Mouse (Mus musculus) spleen, postnatal 4 days (tissue): ENCODE results near the gene Znrf2.
A peak's percentile ranks its signal among the peaks of the same experiment; 100 is the strongest.
"Not testable (repeated sequence)": the region's sequence is repeated elsewhere in the genome, so short reads cannot be mapped to it uniquely, and the experiment has no call there.

Experiments
- DNase-seq, 2 experiments: peaks; one replicate each; pipeline ENCODE4 v3.0.0; 2022; ENCODE audit warnings: low spot score in 2 of 2

The Znrf2 gene

DNA sequence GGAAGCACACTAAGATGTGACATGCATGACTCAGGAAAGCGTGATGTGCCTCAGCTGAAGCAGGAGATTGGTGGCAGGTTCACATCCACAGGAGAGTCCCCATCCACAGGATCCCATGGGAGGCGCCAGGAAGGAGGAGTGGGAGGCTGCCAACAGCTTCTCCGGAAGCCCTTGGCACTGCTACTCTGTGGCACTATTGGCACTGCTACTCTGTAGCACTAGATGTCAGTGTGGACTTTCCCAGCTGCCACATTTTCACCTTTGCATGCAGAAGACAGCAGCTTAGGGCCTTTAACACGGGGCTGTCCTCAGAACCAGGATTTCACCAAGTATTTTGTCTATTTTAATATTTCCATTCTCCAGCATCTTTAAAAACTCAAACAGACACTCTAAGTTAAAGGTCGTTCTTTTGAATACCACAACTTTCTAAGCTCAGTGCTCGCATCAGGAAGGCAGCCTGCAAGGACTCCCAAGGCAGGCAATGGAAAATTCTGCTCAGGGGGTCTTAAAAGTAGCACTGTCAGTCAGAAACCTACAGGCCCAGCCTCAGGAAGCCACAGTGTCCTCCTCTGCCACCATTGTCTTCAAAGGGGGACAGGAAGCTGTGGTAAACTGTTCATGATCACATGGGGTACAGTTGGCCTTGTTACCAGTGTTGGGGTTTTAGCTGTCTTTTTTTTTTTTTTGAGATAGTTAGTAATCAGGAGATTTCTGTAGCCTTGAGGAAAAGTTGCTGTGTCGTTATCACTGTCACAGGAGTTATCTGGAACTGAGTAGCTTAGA is 7.0 kb upstream of the Znrf2 start:
- no peak for DNase-seq

DNA sequence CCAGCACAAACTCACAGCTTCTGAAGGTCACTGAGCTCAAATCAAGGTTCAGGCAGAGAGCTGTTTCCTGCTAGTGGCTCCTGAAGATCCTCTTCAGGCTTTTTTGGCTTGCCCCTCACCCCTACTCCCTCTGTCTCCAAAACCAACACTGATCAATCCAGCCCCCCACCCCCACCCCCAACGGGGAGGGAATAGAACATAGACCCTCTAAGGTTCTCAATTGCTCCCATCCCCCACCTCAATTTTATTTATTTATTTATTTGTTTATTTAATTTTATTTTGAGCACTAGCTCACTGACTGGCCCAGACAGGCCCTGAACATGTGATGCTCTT is 6.4 kb upstream of the Znrf2 start:
- no peak for DNase-seq

DNA sequence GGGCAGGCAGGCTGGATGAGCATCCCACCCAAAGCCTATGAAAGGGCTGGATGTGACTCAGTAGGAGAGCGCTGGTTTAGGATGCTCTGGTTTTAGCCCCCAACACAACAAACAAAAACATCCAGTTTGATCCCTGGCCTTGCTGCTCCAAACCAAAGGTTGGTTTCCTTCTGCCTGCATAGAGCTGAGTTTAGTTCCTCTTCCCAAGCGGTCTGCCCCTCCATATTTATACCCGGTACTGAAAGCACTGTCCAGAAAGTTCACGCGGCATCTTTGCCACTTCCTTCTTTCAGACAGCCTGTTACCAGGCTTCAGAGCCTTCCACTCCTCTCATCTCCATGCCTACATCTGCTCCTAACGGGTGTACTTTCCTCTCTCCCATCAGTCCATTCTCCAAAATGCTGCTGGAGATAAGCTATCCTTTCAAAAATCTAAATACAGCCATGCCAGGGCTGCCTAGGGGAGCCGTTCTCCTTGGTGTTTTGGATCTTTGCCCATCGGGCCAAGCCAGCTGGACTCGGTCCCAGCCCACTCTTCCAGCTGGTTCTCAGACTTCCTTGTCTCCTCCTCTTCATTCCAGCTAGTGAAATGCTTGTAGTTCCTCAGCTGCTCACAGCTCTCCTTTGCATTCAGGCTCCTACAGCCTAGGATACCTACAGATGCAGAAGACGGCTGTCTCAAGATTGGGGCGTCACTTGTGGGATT is 5.0 kb upstream of the Znrf2 start:
- no peak for DNase-seq

DNA sequence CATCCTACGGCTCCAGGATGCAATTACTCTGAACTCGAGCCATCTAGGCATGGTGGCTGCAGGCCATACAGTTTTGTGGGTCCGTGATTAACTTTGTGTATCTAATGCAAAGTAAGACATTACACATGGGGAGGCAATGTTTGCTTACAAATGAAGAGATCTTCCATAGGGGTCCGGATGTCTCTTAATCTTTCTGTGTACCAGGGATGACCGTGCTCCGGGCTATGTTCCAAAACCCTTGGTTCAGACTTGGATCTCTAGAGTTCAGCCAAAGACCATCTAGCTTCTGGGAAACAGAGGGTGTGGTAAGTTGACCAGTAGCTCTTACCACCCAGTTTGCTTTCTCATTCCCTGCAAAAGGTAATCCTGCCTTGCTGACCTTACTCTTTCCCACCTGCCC is 4.4 kb upstream of the Znrf2 start:
- no peak for DNase-seq

DNA sequence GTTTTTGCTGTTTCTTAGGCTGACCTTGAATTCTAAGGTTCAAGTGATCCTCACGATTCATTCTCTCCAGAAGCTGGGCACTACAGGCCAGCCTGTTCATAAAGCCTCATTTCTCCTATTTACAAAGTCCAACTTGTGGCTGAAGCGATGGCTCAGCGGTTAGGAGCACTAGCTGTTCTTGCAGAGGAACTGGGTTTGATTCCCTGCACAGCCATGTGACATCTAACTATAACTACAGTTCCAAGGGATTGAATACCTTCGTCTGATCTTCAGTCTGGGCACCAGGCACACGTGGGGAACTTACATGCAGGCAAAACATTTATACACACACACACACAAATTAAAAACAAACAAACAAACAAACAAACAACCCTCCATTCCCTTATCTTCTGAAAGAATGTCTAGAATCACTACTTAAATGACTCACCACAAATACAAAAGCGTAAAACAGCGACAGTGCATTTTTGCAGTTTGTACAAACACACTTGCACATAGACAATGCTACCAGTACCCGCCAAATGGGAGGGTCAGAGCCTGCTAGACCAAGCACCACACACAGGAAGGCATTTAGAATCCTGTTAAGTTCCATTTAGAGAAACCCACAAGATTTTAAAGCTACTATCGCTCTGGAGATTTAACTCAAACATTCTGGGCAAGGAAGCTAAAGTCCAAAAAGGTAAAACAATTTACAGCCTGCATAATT is 1.1 kb upstream of the Znrf2 start:
- peak in 1 of 2 experiments; percentile 54 for DNase-seq

DNA sequence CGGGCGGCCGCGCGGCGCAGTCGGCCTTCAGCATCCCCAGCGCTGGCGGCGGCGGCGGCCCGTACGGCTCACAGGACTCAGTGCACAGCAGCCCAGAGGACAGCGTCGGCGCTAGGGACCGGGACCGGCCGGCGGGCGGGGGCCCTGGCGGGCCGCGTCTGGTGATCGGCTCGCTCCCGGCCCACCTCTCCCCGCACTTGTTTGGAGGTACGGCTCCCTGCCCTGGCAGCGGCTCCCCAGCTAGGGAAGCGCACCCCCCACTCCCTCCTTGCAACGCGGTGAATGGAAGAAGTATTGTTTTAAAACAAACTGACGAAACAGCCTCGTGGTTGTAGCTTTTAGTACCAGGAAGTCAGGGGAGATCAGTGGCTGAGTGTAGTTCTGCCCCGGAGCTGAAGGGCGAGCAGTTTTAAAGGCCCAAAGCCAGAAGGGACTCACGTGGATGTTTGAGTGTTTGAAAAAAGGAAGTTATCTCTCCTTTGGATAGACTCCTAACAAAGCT is 601 bp downstream of the Znrf2 start:
- peak; percentile 55 to 80 for DNase-seq

DNA sequence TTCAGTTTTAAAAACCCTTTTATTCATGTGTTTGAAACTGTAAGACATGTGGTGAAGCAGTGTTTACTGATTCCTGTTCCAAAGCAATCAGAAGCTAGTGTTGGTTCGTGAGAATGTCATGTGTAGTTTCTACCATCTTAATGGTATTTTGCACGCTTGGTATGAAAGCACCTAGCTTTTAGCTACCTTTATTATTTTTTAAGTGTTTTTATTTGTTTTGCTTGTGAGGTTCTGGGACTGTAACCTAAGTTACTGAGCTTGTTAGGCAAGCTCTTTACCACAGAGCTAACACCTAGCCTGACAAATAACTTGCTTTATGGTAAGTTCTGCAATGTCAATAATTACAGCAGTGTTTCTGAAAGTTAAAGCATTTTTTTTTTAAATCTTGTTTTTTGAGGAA is 1.7 kb downstream of the Znrf2 start:
- no peak for DNase-seq

DNA sequence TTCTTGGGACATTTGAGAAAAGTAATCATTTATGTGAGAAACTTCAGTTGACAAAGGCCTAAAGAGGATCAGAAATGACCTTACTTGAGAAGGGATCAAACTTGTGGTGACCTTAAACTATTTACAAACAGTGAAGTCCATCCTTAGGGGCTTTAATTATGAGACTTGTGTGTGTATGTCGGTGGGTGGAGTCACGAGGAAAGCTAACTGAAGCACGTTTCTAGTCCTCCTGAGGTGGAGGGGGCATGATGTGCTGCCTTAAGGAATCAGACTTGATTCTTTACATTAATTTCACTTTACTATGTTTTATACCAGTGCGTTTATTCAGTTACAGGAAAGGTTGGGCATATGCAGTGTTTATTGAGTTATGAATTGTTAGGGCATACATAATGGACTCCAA is 2.6 kb downstream of the Znrf2 start:
- DNase-seq, result no peak

DNA sequence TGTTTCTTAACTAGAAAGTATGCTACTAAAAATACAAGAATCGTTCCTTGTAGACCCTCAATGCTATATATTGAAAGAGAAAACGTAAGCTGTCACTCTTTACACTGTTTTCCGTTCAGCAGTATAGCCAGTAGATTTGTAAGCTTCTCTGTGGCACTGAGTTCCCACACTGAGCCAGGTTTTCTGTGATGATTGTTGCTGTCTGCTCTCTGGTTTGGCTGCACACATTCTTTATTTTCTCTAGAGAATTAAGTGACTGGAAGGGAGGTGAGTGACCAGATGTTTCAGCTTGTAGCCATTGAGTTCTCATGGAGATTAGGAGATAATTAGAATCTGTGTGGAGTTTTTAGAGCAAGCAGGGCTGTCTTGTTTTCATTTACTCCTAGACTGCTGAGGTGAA is 3.0 kb downstream of the Znrf2 start:
- no peak for DNase-seq

DNA sequence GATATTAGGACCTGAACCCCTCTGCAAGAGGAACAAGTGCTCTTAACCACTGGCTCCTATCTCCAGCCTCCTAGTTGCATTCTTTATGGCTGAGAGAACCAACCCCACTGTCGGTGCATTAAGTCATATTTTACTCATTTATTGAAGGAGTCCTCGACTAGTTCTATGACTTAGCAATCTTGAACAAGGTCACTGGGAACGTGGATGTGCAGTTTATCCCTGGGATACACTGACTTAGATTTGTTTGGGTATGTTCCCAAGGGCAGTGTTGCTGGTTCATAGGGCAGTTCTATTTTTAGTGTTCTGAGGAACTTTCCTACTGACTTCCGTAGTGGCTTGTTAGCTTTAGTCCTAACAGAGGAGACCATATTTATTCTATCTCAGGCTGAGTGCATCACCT is 5.6 kb downstream of the Znrf2 start:
- no peak for DNase-seq

DNA sequence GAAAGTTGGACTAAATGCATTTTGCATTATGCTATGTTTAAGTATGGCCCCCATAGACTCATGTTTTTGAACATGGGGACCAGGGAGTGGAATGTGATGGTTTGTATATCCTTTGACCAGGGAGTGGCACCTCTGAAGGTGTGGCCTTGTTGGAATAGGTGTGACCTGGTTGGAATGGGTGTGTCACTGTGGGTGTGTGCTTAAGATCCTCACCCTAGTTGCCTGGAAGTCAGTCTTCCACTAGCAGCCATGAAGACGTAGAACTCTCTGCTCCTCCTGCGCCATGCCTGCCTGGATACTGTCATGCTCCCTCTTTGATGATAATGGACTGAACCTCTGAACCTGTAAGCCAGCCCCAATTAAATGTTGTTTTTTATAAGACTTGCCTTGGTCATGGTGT is 7.8 kb downstream of the Znrf2 start:
- DNase-seq, result not testable (repeated sequence)

DNA sequence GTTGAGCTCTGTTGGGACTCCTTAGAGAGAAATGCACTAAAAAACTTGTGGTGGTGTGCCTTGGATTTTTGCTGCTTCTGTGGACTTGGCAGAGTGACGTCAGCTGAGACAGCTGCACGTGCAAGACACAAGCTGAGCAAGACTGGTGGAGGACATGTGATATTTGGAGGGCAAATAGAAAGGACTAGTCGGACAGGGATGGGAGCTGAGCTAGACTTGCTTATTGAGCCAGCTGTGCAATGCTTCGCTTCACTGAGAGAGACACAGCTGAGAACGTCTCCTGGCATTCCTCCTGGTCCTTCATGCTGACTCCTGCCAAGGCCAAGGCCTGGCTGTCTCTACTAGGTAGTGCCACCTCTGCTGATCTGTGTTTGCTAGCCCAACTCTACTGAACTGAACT is 10.8 kb downstream of the Znrf2 start:
- peak in 1 of 2 experiments; percentile 49 for DNase-seq

DNA sequence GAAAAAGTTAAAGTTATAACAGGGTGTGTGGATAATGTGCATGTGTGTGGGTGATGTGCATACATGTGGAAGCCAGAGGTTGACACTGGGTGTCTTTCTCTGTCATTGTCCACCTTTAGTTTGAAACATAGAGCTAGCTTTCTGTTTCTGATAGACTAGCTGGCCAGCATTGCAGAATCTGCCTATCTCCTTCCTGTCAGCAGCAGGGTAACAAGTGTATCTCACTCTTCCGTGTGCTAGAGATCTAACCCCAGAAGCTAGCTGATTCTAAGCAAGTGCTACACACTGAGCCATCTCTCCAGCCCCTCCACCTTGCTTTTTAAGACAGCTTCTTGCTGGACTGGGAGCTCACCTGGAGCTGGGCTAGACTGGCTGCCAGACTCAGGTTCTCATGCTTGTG is 11.6 kb downstream of the Znrf2 start:
- peak in 1 of 2 experiments; percentile 45 for DNase-seq

DNA sequence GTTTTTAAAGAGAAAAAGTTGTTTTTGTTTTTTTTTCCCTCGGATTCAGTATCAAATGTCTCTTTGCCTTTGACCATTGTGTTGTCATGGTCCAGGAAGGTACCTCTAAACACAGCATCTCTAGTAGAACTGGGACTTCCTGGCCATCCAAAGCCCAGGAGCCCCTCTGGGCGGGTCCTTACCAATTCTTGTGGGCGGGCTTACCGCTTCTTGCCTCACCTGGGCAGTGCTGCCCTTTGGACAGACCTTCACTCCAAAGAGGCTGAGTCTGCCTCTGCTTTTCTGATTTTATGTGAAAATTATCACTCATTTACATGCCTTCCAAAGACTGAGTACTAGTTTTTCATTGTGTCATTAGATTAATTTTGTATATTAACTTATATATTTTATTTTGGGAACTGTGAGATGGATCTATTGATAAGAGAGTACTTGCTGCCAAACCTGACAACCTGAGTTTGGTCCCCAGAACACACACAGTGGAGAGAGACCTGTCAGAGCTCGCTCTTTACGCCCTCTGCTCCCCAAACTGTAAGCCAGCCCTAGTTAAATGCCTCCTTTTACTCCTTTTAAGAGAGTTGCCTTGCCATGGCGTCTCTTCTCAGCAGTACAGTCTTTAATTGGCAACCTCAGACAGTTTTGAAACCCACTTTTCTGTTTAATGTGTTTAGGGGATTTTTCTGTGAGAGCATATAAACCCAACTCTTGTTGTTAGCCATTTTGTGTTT is 13.5 kb downstream of the Znrf2 start:
- DNase-seq, result peak in 1 of 2 experiments; percentile 37

DNA sequence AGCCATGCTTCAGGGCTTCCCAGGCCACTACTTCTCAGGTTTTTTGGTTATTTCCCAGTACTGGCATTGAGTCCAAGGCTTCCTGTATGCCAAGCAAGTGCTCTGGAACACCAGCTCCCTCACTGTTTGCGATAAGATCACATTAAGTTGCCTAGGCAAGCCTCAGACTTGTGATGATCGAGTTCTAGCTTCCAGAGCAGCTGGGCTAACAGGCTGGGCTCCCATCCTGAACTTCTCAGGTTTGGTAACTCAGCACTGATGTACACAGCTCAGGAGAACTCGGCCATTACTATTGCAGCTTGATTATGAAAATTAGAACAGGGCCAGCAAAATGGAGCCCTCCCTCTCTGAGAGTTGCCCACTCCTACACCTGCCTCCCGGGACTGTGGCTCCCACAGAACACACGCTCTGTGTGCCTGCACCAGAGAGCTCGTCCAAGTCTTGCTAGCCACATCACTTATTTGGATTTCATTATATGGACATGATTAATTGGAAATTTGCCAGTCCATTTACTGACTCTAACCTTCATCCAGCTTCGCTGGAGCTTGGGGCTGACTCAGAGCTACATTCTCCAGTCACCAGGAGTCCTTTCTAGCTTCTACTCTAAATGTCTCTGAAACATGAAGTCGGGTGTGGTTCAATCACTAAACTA is 14.5 kb downstream of the Znrf2 start:
- DNase-seq, result peak in 1 of 2 experiments; percentile 50

DNA sequence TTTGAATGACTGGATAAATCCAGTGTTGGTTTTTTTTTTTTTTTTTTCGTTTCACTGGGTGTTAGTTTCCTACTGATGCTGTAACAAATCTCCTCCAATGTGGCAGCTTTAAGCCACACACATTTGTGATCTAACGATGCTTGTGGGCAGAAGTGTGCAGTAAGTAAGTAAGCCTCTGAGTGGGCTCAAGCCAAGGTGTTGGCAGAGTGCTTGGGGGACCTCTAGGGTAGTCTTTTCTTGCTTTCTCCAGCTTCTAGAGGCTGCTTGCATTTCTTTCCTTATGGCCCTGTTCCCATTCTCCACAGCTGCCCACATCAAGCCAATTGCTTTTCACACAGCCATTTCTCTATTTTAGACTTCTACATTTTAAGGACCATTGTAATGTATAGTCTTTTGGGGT is 16.7 kb downstream of the Znrf2 start:
- DNase-seq, result no peak

DNA sequence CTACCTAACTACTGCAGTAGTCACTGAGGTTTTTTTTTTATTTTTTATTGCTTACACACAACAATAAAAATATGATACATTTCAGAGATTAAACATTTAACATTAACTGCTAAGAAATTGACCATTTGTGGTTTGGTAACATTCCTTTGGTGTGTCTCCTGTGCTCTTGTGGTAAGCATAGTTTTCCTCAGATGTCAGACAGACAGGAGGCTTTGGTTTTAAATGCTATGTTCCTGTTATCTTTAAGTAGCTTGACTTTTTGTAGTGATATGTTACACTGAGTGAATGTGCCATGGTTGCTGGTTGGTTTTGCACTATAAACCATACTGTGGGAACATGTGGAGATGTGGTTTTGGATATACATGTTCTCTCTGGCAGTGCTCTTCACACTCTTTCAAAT is 19.9 kb downstream of the Znrf2 start:
- no peak for DNase-seq

DNA sequence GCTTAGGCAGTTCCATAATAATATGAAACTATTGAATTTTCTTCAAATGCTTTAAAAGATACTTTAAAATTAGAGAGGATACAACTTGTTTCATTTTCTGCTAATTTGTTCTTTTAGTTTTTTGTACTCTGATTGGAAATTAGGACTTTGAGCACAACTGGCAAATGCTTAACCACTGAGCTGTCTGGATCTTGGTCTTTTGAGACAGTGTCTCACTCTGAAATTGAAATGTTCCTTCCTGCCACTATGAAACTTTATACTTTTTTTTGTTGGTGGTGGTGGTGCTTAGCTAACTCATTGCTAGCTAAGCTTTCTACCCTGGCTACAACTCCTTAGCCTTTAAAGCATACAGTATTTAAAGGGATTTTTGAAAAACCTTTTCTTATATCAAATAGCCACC is 24.7 kb downstream of the Znrf2 start:
- DNase-seq, result no peak

DNA sequence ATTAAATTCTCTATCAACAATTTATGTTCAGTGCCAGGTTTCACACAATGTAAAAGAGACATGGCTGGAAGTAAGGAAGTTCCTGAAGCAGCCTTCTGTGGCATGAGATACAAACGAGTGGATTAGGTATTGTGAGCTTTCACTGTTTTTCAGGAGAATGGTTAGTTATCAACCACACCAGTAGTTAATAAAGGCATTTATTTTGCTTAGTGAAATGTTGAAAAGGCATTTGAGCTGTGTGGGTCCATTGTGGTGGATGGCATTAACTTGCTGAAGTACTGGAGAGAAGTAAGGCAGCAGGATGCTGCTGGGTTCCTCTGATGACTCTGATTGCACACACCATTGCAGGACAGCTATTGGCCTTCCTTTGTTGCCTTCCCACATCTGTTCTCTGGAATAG is 25.3 kb downstream of the Znrf2 start:
- no peak for DNase-seq

DNA sequence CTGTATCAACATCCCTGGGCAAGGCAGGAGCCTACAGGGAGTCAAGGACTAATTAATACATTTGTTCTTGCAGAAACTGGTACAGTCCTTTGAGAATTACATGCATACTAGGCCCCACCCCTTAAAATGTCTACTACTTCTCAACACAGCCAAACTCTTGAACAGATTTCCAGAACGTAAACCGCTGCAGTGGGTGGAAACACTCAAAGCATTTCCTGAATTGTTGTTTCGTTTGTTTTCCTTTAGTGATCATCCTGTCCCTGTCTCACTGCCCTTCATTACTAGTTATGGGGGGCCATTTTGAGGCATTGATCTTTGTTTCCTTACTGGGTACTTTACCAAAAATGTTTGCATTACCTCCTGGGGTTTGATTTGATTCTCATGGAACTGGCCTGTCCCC is 31.8 kb downstream of the Znrf2 start:
- DNase-seq, result no peak
